ENCODE assay signal across 18 mouse cellular contexts in the genomic region with DNA sequence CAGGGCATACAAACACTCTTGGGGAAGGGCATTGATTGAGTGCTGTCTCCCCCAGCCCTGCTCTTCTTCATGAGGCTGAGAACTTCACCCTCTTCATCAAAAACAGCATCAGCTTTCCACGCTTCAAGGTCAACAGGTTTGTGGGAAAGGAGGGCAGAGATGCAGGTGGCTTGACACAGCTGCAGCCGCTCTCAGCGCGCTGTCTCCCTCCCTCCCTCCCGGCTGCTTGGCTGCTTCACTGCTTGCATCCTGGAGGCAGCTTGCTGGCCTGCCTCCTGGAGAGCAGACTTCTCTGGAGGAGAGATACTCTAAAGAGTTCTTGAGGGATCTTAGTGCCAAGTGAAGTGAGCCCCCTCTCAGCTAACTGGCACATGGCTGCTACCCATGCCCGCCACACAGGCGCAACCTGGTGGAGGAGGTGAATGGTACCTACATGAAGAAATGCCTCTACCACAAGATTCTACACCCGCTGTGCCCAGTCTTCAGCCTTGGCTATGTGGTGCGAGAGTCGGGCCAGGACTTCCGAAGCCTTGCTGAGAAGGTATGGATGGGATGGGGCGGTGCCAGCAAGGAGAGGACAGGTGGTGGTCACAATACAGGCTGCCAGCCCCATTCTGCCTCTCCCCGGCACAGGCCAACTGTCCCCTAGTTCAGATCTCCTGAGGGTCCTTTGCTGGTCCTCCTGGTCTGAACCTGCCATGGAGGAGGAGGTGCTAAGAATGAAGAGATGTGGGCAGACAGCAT. TPM values are rescaled to one million over a fixed set of nuclear protein-coding genes. Genes with fewer than 3 reads are reported as not detected.
DNase-seq lines count a peak whose midpoint lies in the region; ATAC-seq lines count a peak whose summit lies in the region.
"Had no signal": no experiment of that assay in that cellular context is flagged by ENCODE, and none has a peak within 500 bp of the region (broad histone marks: within the 10 kb centered on the region; RNA-seq: fewer than 3 reads in every experiment).

No protein-coding gene starts in this region.

- H3K36me3 ChIP-seq in intestine, embryonic 16.5 days (ENCODE audit: control insufficient read depth, insufficient read depth, low read length), result no peaks in the 10 kb centered on the region
- H3K36me3 ChIP-seq: embryonic facial prominence, embryonic 13.5 days; heart, embryonic 15.5 days; limb, embryonic 12.5 days had no signal

- H3K9ac ChIP-seq in intestine, embryonic 16.5 days (ENCODE audit: low read depth, low read length), result peak overlapping the region; percentile 35; the same call in 1 of the 2 replicates
- H3K9ac ChIP-seq: embryonic facial prominence, embryonic 13.5 days; heart, embryonic 15.5 days; hindbrain, embryonic 14.5 days; limb, embryonic 12.5 days; liver, embryonic 14.5 days had no signal

- no peak overlapping the region for H3K4me2 ChIP-seq in intestine, embryonic 16.5 days (ENCODE audit: low read depth, low read length)
- H3K4me2 ChIP-seq: embryonic facial prominence, embryonic 13.5 days; heart, embryonic 15.5 days; hindbrain, embryonic 14.5 days; limb, embryonic 12.5 days had no signal

- 53% methylated on average over 13 of the region's 13 CpGs for WGBS in intestine, embryonic 16.5 days

- no peak for DNase-seq in frontal cortex, postnatal 25 days (ENCODE audit: low spot score in 2 of 2)
- DNase-seq in right cerebral cortex, postnatal 25 days, result peak; percentile 25
- no peak for DNase-seq in right cerebral cortex, postnatal 14 days
- peak; percentile 65 to 79 for DNase-seq in thymus, postnatal 36 days
- no peak for DNase-seq in kidney, postnatal 10 days
- DNase-seq in neural tube, embryonic 10.5 days (ENCODE audit: extremely low spot score, low spot score), result no peak
- DNase-seq: B cell, adult 2 months; heart, adult 18-20 months; kidney, adult 8-10 months; right cerebral cortex, postnatal 4 days had no signal

- H3K27ac ChIP-seq in intestine, embryonic 16.5 days (ENCODE audit: low read length), result no peak overlapping the region
- H3K27ac ChIP-seq: embryonic facial prominence, embryonic 13.5 days; heart, embryonic 15.5 days; hindbrain, embryonic 14.5 days; limb, embryonic 12.5 days; liver, embryonic 14.5 days had no signal

- H3K4me3 ChIP-seq in intestine, embryonic 16.5 days (ENCODE audit: low read length), result no peak overlapping the region
- H3K4me3 ChIP-seq: embryonic facial prominence, embryonic 13.5 days; heart, embryonic 15.5 days; limb, embryonic 12.5 days had no signal

- peak; percentile 68 for ATAC-seq in frontal cortex, adult (ENCODE audit: low TSS enrichment)
- ATAC-seq in intestine, embryonic 16.5 days, result no peak
- ATAC-seq: lung, postnatal 0 days had no signal

- no peaks in the 10 kb centered on the region for H3K27me3 ChIP-seq in intestine, embryonic 16.5 days (replicated peaks; ENCODE audit: control insufficient read depth, insufficient read depth, low read length)

- H3K9me3 ChIP-seq in intestine, embryonic 16.5 days (ENCODE audit: control insufficient read depth, low read length), result no peaks in the 10 kb centered on the region
- H3K9me3 ChIP-seq: embryonic facial prominence, embryonic 13.5 days; heart, embryonic 15.5 days; limb, embryonic 12.5 days had no signal

- H3K4me1 ChIP-seq in intestine, embryonic 16.5 days (ENCODE audit: control insufficient read depth, insufficient read depth, low read length), result peaks cover 5% of the 10 kb centered on the region; the same call in 1 of the 2 replicates
- H3K4me1 ChIP-seq: embryonic facial prominence, embryonic 13.5 days; limb, embryonic 12.5 days had no signal

RNA-seq across cellular contexts. Expression of a gene that starts 9.1 kb away (rescaled TPM):
- polyA plus RNA-seq in intestine, embryonic 16.5 days (2015; fragmentation: Nextera tagmentation; extraction: Ambion mirVana), result 8.1 and 8.9 TPM in 2 replicates

RNA-seq across cellular contexts. Expression of a gene that starts 10.8 kb away (rescaled TPM):
- 15.7 and 16.5 TPM in 2 replicates for polyA plus RNA-seq in intestine, embryonic 16.5 days (2015; fragmentation: Nextera tagmentation; extraction: Ambion mirVana)

RNA-seq across cellular contexts. Expression of a gene that starts 37.9 kb away (rescaled TPM):
- 7.7 and 8.3 TPM in 2 replicates for polyA plus RNA-seq in intestine, embryonic 16.5 days (2015; fragmentation: Nextera tagmentation; extraction: Ambion mirVana)

RNA-seq across cellular contexts. Expression of a gene that starts 48.7 kb away (rescaled TPM):
- 28.1 and 28.8 TPM in 2 replicates for polyA plus RNA-seq in intestine, embryonic 16.5 days (2015; fragmentation: Nextera tagmentation; extraction: Ambion mirVana)

Comparison
In these comparisons a context has a peak if more than half of its experiments do, and no peak if none do; other contexts are left out.
1. DNase-seq: peak in right cerebral cortex, postnatal 25 days (single experiment) and thymus, postnatal 36 days (2 of 2); none in frontal cortex, postnatal 25 days (0 of 2), right cerebral cortex, postnatal 14 days (single experiment), kidney, postnatal 10 days (single experiment) and neural tube, embryonic 10.5 days (single experiment).